Mouse (Mus musculus): ENCODE results near the gene Tenm1.
A peak's percentile ranks its signal among the peaks of the same experiment; 100 is the strongest.

Tenm1 gene

DNA sequence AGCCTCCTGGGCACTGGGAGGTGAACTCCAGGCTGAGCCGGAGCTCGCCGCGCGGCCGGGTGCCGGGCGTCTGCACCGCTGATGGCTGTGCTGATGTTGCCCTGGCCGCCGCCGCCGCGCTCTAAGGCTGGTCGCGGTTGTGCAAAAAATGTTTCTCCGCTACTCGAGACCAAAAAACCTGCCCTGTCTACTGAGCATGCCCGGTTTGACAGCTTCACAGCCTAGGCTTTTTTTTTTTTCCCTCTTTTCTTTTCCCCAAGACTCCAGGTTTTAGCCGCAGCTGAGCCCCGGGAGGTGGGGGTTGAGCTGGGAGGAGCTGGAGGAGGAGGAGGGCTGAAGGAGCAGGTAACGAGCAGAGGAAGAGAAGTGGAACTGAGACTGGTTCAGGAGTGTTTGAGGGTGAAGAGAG lies at the start of gene Tenm1:
Gene Tenm1 (minus strand): TSS at position 272 of the 409 bp plus-strand sequence.
- DNase-seq (ENCODE audit: low spot score in 2 of 2), result no peak

DNA sequence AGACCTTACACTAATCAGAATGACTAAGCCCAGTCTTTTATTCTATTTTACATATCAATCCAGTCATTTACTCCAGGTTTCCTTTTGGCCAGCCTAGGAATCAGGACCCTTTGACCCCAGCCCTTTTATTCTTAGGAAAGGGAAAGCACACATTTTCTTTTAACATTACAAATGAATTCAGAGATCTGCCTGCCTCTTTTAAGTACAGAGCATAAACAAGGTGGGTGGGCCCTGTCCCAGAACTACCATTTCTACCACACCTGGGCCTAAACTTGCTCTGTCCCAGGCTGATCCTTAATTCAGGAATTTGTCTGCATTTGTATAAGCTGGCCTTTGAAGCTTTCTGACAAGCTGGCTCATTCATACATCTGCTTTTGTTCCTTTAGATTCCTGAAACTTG lies 38.4 kb upstream of the Tenm1 start:
- no peak for DNase-seq (ENCODE audit: low spot score in 2 of 2)

- DNase-seq (ENCODE audit: low spot score in 2 of 2), result no peak
Observed at GRCm38 (mm10) chrX:43430581-43430980, 1.7 kb upstream of the Tenm1 start.

GRCm38 (mm10) chrX:43429982-43430531 lies 1.1 kb upstream of the Tenm1 start:
- no peak for DNase-seq (ENCODE audit: low spot score in 2 of 2)

GRCm38 (mm10) chrX:43429337-43429736 lies 411 bp upstream of the Tenm1 start:
- no peak for DNase-seq (ENCODE audit: low spot score in 2 of 2)

DNA sequence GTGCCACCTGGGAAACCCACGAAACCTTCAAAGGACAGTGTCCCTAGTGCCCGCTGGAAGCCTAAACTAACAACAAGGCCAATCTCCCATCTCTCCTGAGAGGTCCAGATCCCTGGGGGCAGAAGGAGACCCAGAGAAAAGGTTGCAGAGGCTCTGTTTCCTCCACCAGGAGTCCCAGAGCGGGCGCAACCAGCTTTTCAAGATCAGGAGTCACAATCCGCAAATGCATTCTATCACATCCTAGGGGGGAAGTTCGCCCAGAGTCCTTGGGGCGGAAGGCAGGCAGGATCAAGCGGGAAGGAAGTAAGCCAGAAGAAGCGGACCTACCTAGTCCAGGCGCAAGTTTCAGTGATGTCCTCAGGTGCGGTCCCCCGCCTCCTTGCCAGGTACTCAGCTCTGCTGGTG lies 963 bp downstream of the Tenm1 start:
- no peak for DNase-seq (ENCODE audit: low spot score in 2 of 2)

DNA sequence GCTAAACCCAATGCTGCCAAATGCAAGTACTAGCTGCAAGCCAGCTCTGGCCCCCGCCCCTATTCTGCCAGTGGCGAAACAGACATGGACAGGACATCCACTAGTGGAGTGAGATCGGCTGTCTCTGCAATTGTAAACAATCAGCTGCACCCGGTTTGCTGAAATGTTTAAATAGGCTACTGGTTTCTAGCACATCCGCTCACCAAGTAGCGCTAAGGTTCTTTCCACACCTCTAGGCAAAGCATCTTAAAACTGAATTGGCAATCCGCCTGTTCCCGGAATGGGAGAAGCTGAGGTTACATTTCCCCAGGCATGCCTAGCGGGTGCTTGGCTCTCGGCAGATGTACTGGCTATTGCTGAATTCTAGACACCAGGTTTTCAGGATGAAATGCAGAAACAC lies 1.8 kb downstream of the Tenm1 start:
- DNase-seq (ENCODE audit: low spot score in 2 of 2), result no peak

GRCm38 (mm10) chrX:43397957-43398356 lies 31.0 kb downstream of the Tenm1 start:
- no peak for DNase-seq (ENCODE audit: low spot score in 2 of 2)

GRCm38 (mm10) chrX:43388106-43388505 lies 40.8 kb downstream of the Tenm1 start:
- DNase-seq (ENCODE audit: low spot score in 2 of 2), result no peak

DNA sequence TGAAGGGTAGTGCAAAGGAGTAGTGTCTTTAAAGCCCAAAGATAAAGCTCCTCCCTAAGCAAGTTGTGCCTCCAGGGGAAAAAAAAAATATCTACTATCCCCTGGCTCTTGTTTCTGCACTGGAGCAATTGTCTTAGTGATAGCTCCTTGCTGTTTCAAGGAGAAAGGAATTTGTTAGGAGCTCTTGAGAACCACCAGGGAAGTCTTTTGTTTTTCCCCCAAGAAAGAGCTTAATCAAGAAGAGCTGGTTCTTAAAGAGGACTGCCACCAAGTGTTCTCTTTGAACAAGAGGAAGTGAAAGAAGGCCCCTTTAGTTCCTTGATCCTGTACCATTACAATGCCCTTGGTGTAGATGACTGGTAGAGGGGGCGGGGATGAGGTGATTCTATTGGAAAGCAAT lies 56.4 kb downstream of the Tenm1 start:
- no peak for DNase-seq (ENCODE audit: low spot score in 2 of 2)

DNA sequence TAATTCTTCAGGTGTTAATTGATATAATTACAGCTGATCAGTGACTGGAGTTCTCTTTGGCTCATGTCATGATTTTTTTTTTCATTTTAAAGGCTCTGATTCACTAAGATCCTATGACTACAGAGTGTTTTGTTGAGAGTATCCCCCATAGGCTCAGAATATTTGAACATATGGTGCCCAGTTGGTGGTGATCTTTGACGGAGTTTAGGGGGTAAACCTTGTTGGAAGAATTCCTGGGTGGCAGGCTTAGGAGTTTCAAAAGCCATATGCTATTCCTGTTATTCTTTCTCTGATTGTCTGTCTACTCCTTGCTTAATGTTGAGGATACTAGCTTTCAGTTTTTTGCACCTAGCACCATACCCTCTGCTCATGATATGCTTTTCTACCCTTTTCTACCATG lies 109.6 kb downstream of the Tenm1 start:
- DNase-seq (ENCODE audit: low spot score in 2 of 2), result no peak

- no peak for DNase-seq (ENCODE audit: low spot score in 2 of 2)
Observed at GRCm38 (mm10) chrX:43317801-43318520, 111.0 kb downstream of the Tenm1 start.

GRCm38 (mm10) chrX:43235844-43236243 lies 193.1 kb downstream of the Tenm1 start:
- DNase-seq (ENCODE audit: low spot score in 2 of 2), result no peak

DNA sequence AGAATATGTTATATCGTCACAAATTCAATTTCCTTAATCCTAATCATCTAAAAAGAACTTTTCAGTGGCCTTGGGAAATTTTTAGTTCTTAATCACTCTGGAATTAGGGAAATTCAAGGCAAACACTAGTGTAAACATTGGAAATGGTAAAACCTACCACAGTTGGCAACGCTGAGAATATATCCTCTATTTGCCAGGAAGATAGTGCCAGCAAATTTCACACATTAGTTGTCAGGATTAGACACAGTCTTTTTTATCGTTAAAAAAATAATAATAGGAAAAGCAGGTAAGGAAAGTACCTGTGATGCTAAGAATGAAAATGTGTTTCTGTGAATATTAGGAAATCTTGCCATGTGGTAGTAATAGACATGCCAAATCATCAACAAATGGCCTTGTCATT lies 223.9 kb downstream of the Tenm1 start:
- no peak for DNase-seq (ENCODE audit: low spot score in 2 of 2)

DNA sequence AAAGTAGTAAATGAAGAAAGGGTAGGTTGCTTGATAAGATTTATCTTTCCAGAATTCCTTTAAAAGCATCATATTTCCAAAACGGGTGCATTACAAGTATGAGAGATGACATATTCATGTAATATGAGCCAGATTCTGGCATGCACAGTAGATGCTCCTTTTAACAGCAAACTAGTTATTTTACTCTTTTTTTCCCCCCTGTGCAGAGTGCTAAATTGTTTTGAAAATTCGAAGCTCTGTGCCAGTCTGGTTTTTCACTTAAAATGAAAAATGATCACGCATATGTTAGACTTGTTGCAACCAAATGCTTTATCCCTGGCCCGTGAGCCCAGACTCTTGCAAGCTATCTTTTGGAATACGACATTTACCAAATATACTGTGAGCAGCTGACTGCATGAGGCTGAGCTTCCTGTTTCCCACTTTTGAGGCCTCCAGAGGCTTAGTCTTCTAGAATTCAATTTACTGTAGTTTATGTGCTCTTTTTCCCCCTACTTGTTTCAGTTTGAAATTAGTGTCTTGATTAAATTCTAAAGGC lies 226.6 kb downstream of the Tenm1 start:
- DNase-seq (ENCODE audit: low spot score in 2 of 2), result no peak

- DNase-seq (ENCODE audit: low spot score in 2 of 2), result no peak
Observed at GRCm38 (mm10) chrX:43182975-43183374, 246.0 kb downstream of the Tenm1 start.

GRCm38 (mm10) chrX:43151561-43151960 lies 277.4 kb downstream of the Tenm1 start:
- no peak for DNase-seq (ENCODE audit: low spot score in 2 of 2)

GRCm38 (mm10) chrX:43129696-43130095 lies 299.2 kb downstream of the Tenm1 start:
- DNase-seq (ENCODE audit: low spot score in 2 of 2), result no peak

DNA sequence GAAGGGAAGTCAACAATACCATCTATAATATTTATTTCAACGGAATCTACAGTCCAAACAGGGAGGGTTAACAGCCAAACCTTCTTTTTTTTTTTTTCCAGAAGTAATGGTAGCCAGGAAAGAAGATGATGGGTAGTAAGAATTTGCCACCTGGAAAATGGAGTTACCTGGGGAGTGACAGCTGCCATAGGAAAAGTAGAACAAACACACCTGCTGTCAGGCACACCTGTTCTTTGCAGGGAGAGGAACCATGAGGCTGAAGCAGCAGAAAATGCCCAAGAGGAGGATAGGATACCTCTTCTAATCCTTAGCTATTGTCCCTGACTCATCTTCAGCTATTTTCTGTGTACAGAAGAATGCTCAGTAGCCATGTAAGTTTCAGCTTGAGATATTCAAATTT lies 306.4 kb downstream of the Tenm1 start:
- no peak for DNase-seq (ENCODE audit: low spot score in 2 of 2)

GRCm38 (mm10) chrX:43122001-43122400 lies 306.9 kb downstream of the Tenm1 start:
- no peak for DNase-seq (ENCODE audit: low spot score in 2 of 2)

DNA sequence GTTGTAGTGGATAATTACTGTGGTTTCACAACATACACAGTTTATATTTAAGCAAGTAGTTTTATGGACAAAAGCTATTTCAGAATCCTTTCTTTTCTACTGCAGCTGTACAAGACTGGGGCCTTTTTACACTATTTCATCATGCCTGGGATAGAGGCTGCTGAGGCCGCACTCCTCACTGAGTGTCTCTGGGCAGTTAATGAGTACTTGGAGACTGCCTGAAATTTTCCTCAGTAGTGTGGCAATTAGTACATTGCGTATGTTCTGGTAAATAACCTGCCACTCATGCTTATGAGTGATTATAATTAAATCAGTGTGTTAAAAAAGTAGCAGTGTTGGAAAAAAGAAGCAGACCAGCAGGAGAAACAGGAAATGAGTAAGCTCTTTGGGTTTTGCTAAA lies 442.8 kb downstream of the Tenm1 start:
- no peak for DNase-seq (ENCODE audit: low spot score in 2 of 2)

DNA sequence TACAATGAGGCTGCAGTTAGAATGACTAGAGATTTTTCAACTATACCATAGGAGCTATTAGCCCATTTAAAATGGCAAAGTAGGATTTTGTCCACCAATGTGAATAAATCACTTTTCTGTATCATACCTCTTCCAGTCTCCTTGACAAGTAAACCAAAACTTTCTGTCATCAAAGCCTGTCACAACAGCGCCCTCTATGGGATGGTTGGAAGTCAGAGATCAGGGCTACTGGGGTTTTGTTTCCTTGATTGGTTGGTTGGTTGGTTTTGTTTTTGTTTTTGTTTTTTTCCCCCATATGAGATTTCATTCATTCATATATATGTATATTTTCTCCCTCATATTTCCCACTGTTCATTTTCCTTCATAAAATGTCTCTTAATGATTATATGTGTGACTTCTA lies 455.4 kb downstream of the Tenm1 start:
- peak in 1 of 2 experiments; percentile 57 for DNase-seq (ENCODE audit: low spot score in 2 of 2)

GRCm38 (mm10) chrX:42967611-42968010 lies 461.3 kb downstream of the Tenm1 start:
- DNase-seq (ENCODE audit: low spot score in 2 of 2), result no peak

DNA sequence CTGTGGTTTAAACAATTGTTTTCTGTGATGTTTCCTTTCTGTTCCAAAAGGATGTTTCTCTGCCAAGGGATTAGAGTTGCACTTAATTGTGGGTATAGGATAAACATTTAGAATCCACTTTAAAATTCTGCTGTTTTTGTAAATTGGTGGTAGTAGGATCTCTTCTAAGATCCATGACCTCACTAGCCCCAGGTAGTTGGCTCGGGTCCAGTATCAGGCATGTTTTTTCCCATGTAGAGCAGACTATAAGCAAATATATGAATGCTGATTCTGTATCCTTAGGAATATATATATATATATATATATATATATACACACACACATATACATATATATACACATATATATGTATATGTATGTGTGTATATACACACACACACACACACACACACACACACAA lies 567.2 kb downstream of the Tenm1 start:
- no peak for DNase-seq (ENCODE audit: low spot score in 2 of 2)
